Mouse (Mus musculus): Measurements from ENCODE around the gene Rbms3.

DNA sequence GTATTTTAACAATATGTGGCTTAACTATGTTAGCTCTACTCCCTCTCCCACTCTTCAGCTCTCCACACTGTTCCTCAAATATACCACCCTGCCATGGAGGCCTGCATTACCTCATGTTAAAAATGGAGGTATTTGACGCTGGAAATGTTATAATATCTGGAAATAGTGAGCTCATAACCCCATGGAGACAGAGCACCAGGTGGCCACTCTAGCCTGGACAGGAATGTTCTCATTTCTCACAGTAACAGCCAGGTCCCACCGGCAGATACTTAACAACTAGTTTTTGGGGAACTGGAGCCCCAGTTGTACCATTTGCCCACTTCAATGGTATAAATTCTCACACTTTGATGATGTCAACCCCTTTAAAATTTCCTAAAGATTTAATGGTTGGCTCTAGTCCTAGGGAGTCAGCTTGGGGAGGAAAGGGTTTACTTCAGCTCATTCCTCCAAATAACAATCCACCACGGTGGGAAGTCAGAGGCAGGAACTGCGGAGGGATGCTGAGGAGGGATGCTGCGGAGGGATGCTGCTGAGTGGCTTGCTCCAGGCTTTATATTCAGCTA is 9.0 kb upstream of the Rbms3 start:
- TF ChIP-seq POLR2A (IDR thresholded peaks at IDR 0.05; ENCODE audit: insufficient read depth, low read depth, low read length) (no peak), CTCF (IDR thresholded peaks at IDR 0.05) (no peak), EP300 (IDR thresholded peaks at IDR 0.05; ENCODE audit: insufficient read depth, low read depth, low read length) (no peak)
